In genomic region chr8:99421516-99421915, GRCm38 (mm10) we compare ENCODE assay signal across 9 mouse cellular contexts. TPM values are rescaled to one million over a fixed set of nuclear protein-coding genes. Genes with fewer than 3 reads are reported as not detected.
A peak's percentile ranks its signal among the peaks of the same experiment; 100 is the strongest.
DNase-seq lines count a peak whose midpoint lies in the region; ATAC-seq lines count a peak whose summit lies in the region.
"Had no signal": no experiment of that assay in that cellular context is flagged by ENCODE, and none has a peak within 500 bp of the region (broad histone marks: within the 10 kb centered on the region; RNA-seq: fewer than 3 reads in every experiment).

No protein-coding gene starts in this region.

- no peaks in the 10 kb centered on the region for H3K36me3 ChIP-seq in heart, embryonic 12.5 days
- no peaks in the 10 kb centered on the region for H3K36me3 ChIP-seq in neural tube, embryonic 12.5 days
- no peaks in the 10 kb centered on the region for H3K36me3 ChIP-seq in forebrain, embryonic 16.5 days (ENCODE audit: control insufficient read depth, insufficient read depth)
- H3K36me3 ChIP-seq in stomach, embryonic 16.5 days (ENCODE audit: control insufficient read depth, insufficient read depth, low read length), result no peaks in the 10 kb centered on the region
- H3K36me3 ChIP-seq in kidney, embryonic 14.5 days (ENCODE audit: control insufficient read depth, insufficient read depth, low read length), result no peaks in the 10 kb centered on the region

- no peak overlapping the region for H3K4me3 ChIP-seq in heart, embryonic 12.5 days
- no peak overlapping the region for H3K4me3 ChIP-seq in neural tube, embryonic 12.5 days
- peak overlapping the region; percentile 36 for H3K4me3 ChIP-seq in forebrain, embryonic 16.5 days (replicated peaks; ENCODE audit: low read length)
- no peak overlapping the region for H3K4me3 ChIP-seq in stomach, embryonic 16.5 days (replicated peaks; ENCODE audit: low read length)
- no peak overlapping the region for H3K4me3 ChIP-seq in kidney, embryonic 14.5 days (ENCODE audit: low read length)

- ATAC-seq in heart, embryonic 12.5 days (ENCODE audit: insufficient number of reproducible peaks, low FRiP score), result no peak
- ATAC-seq in neural tube, embryonic 12.5 days (ENCODE audit: low FRiP score, low read depth), result no peak
- no peak for ATAC-seq in forebrain, embryonic 16.5 days
- ATAC-seq in stomach, embryonic 16.5 days (ENCODE audit: insufficient read depth, low FRiP score), result no peak
- ATAC-seq in kidney, embryonic 14.5 days (ENCODE audit: low FRiP score, low TSS enrichment), result no peak

- H3K9me3 ChIP-seq in heart, embryonic 12.5 days (replicated peaks), result no peaks in the 10 kb centered on the region
- no peaks in the 10 kb centered on the region for H3K9me3 ChIP-seq in neural tube, embryonic 12.5 days
- no peaks in the 10 kb centered on the region for H3K9me3 ChIP-seq in forebrain, embryonic 16.5 days (ENCODE audit: control insufficient read depth, low read length)
- H3K9me3 ChIP-seq in stomach, embryonic 16.5 days (replicated peaks; ENCODE audit: control insufficient read depth, low read length), result no peaks in the 10 kb centered on the region
- no peaks in the 10 kb centered on the region for H3K9me3 ChIP-seq in kidney, embryonic 14.5 days (ENCODE audit: control insufficient read depth, low read length)

- peaks cover 5% of the 10 kb centered on the region for H3K4me1 ChIP-seq in heart, embryonic 12.5 days (replicated peaks)
- H3K4me1 ChIP-seq in neural tube, embryonic 12.5 days, result peaks cover 5% of the 10 kb centered on the region; the same call in 1 of the 2 replicates
- H3K4me1 ChIP-seq in forebrain, embryonic 16.5 days (replicated peaks; ENCODE audit: control insufficient read depth, insufficient read depth, low read length), result peaks cover 13% of the 10 kb centered on the region
- no peaks in the 10 kb centered on the region for H3K4me1 ChIP-seq in stomach, embryonic 16.5 days (ENCODE audit: control insufficient read depth, insufficient read depth, low read length)
- no peaks in the 10 kb centered on the region for H3K4me1 ChIP-seq in kidney, embryonic 14.5 days (ENCODE audit: control insufficient read depth, insufficient read depth, low read length)

- H3K9ac ChIP-seq in heart, embryonic 12.5 days, result no peak overlapping the region
- no peak overlapping the region for H3K9ac ChIP-seq in neural tube, embryonic 12.5 days
- peak overlapping the region; percentile 41 for H3K9ac ChIP-seq in forebrain, embryonic 16.5 days (replicated peaks; ENCODE audit: low read depth, low read length)
- no peak overlapping the region for H3K9ac ChIP-seq in stomach, embryonic 16.5 days (ENCODE audit: low read length)
- H3K9ac ChIP-seq in kidney, embryonic 14.5 days (ENCODE audit: low read depth, low read length), result no peak overlapping the region

- H3K27ac ChIP-seq in heart, embryonic 12.5 days (ENCODE audit: poor library complexity, severe bottlenecking), result no peak overlapping the region
- no peak overlapping the region for H3K27ac ChIP-seq in neural tube, embryonic 12.5 days
- no peak overlapping the region for H3K27ac ChIP-seq in forebrain, embryonic 16.5 days (ENCODE audit: low read length)
- H3K27ac ChIP-seq in stomach, embryonic 16.5 days (ENCODE audit: low read length), result no peak overlapping the region
- H3K27ac ChIP-seq in kidney, embryonic 14.5 days (ENCODE audit: low read depth, low read length), result no peak overlapping the region

- intact Hi-C loops in heart, postnatal 25 days (cut with DNase I), result no loop called here

- H3K27me3 ChIP-seq in heart, embryonic 12.5 days (replicated peaks), result peaks cover 18% of the 10 kb centered on the region
- peaks cover 12% of the 10 kb centered on the region; the same call in 1 of the 2 replicates for H3K27me3 ChIP-seq in neural tube, embryonic 12.5 days (replicated peaks)
- H3K27me3 ChIP-seq in forebrain, embryonic 16.5 days (replicated peaks; ENCODE audit: control insufficient read depth, insufficient read depth, low read length), result no peaks in the 10 kb centered on the region
- H3K27me3 ChIP-seq in stomach, embryonic 16.5 days (ENCODE audit: control insufficient read depth, insufficient read depth, low read length), result peaks cover 13% of the 10 kb centered on the region
- H3K27me3 ChIP-seq in kidney, embryonic 14.5 days (ENCODE audit: control insufficient read depth, insufficient read depth, low read length), result peaks cover 15% of the 10 kb centered on the region

- 24% methylated on average over 7 of the region's 7 CpGs for WGBS in heart, embryonic 12.5 days
- 31% methylated on average over 7 of the region's 7 CpGs for WGBS in neural tube, embryonic 12.5 days
- 9% methylated on average over 7 of the region's 7 CpGs for WGBS in forebrain, embryonic 16.5 days
- 29% methylated on average over 7 of the region's 7 CpGs for WGBS in stomach, embryonic 16.5 days
- WGBS in kidney, embryonic 14.5 days, result 27% methylated on average over 7 of the region's 7 CpGs

- peak overlapping the region; percentile 55 for H3K4me2 ChIP-seq in heart, embryonic 12.5 days
- peak overlapping the region; percentile 18; the same call in 1 of the 2 replicates for H3K4me2 ChIP-seq in neural tube, embryonic 12.5 days (replicated peaks)
- H3K4me2 ChIP-seq in forebrain, embryonic 16.5 days (ENCODE audit: low read length), result peak overlapping the region; percentile 50
- H3K4me2 ChIP-seq in stomach, embryonic 16.5 days (ENCODE audit: low read depth, low read length), result peak overlapping the region; percentile 10; the same call in 1 of the 2 replicates
- H3K4me2 ChIP-seq in kidney, embryonic 14.5 days (replicated peaks; ENCODE audit: low read depth, low read length), result no peak overlapping the region
- H3K4me2 ChIP-seq: liver, embryonic 11.5 days had no signal

- DNase-seq in heart, postnatal 25 days (ENCODE audit: low spot score), result no peak
- no peak for DNase-seq in neural tube, embryonic 10.5 days (ENCODE audit: extremely low spot score, low spot score)
- DNase-seq in natural killer cell, adult 2 months (ENCODE audit: low spot score in 2 of 2), result no peak

RNA-seq across cellular contexts. Expression of gene Cdh8, which starts 5.2 kb away (rescaled TPM):
- polyA plus RNA-seq in heart, embryonic 12.5 days (2016; fragmentation: Nextera tagmentation; extraction: Ambion mirVana), result 1.1 and 1.4 TPM in 2 replicates
- under 1 TPM; 0.34 to 0.36 TPM for total RNA-seq in heart, postnatal 25 days (2021)
- polyA plus RNA-seq in neural tube, embryonic 12.5 days (2016; fragmentation: Nextera tagmentation; extraction: Ambion mirVana), result 9.5 and 11.1 TPM in 2 replicates
- polyA plus RNA-seq in forebrain, embryonic 16.5 days (2015; fragmentation: Nextera tagmentation; extraction: Ambion mirVana), result 43.1 and 51.4 TPM in 2 replicates
- 1.4 and 1.6 TPM in 2 replicates for polyA plus RNA-seq in stomach, embryonic 16.5 days (2015; fragmentation: Nextera tagmentation; extraction: Ambion mirVana)
- 0.42 and 1.0 TPM in 2 replicates for polyA plus RNA-seq in kidney, embryonic 14.5 days (2014; fragmentation: Nextera tagmentation; extraction: Ambion mirVana)
